Mouse (Mus musculus) thymus, adult 2 months (tissue): Measurements from ENCODE around the gene Ube2o.

Source experiments
- CTCF ChIP-seq: fragments of 200-500 bp; IDR thresholded peaks from 2 replicates; pipeline ENCODE4 v1.5.1; 2012; ENCODE audit warnings: mild to moderate bottlenecking, control low read depth, low read length, moderate library complexity, borderline replicate concordance; ENCODE audit not compliant: control insufficient read depth, poor library complexity, insufficient read depth; ENCODE audit errors: extremely low read depth
- POLR2A ChIP-seq: fragments of 200-500 bp; IDR thresholded peaks from 2 replicates; pipeline ENCODE4 v1.6.1; 2012; ENCODE audit warnings: mild to moderate bottlenecking, low read length, control low read depth, moderate library complexity; ENCODE audit not compliant: control insufficient read depth, poor library complexity, insufficient read depth; ENCODE audit errors: extremely low read depth

DNA sequence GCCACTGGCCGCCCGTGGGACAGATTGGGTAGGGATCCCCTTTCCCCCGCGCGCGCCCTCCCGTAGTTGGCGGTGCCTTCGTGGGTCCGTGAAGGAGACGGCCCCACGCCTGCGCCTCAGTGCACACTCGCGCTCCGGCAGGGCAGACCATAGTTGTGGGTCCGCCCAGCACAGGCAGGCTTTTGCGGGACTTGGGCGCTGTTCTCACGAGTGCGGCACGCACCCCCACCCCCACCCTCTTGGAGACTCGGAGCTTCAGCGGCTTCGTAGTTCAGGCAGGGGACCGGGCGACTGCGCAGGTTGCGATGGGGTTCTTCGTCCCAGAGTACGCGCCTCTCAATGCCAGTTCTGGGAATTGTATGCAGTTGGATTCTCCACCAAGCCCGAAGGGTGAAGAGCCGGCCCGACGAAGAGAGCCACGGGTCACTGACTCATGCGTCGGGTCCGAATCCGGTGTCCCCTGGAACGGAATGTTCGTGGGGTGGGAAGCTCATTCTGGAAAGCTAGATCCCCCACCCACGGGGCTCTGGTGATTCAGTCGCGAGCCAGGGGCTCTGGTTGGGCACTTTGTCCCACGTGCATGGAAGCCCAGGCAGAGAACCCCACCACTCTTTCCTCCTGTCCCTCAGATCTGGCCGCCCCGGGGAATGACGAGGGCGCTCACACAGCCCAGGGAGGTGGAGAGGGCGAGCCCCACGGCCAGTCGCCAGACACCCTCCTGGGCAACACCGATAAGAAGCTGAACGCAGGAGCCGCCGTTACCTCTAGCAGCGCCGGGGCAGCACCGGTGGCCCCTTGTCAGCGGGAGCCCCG is 47.7 kb downstream of the Ube2o start:
- TF ChIP-seq CTCF (no peak), POLR2A (no peak)
